Mouse (Mus musculus): ENCODE measurements around the gene Sgms1.
A peak's percentile ranks its signal among the peaks of the same experiment; 100 is the strongest.

Gene Sgms1

GRCm38 (mm10) chr19:32269141-32269843 lies 120.2 kb downstream of the Sgms1 start:
- no peak for DNase-seq (ENCODE audit: low read depth, low spot score)

- no peak for DNase-seq (ENCODE audit: low read depth, low spot score)
These were observed 121.0 kb downstream of the Sgms1 start for GRCm38 (mm10) chr19:32268562-32268961.

GRCm38 (mm10) chr19:32266385-32267252 lies 122.9 kb downstream of the Sgms1 start:
- DNase-seq (ENCODE audit: low read depth, low spot score): peak; percentile 87

- DNase-seq (ENCODE audit: low read depth, low spot score): no peak
These were observed 125.8 kb downstream of the Sgms1 start for GRCm38 (mm10) chr19:32263753-32264152.

- DNase-seq (ENCODE audit: low read depth, low spot score): no peak
These were observed 126.5 kb downstream of the Sgms1 start for GRCm38 (mm10) chr19:32262805-32263572.

- peak; percentile 68 for DNase-seq (ENCODE audit: low read depth, low spot score)
These were observed 128.4 kb downstream of the Sgms1 start for GRCm38 (mm10) chr19:32260869-32261688.

GRCm38 (mm10) chr19:32259830-32260229 lies 129.7 kb downstream of the Sgms1 start:
- no peak for DNase-seq (ENCODE audit: low read depth, low spot score)

GRCm38 (mm10) chr19:32259048-32259447 lies 130.5 kb downstream of the Sgms1 start:
- DNase-seq (ENCODE audit: low read depth, low spot score): no peak

- DNase-seq (ENCODE audit: low read depth, low spot score): no peak
These were observed 131.4 kb downstream of the Sgms1 start for GRCm38 (mm10) chr19:32258146-32258545.

GRCm38 (mm10) chr19:32257616-32258015 lies 131.9 kb downstream of the Sgms1 start:
- no peak for DNase-seq (ENCODE audit: low read depth, low spot score)

- DNase-seq (ENCODE audit: low read depth, low spot score): no peak
These were observed 132.7 kb downstream of the Sgms1 start for GRCm38 (mm10) chr19:32256706-32257415.

GRCm38 (mm10) chr19:32255429-32256185 lies 133.9 kb downstream of the Sgms1 start:
- DNase-seq (ENCODE audit: low read depth, low spot score): no peak

GRCm38 (mm10) chr19:32254739-32255344 lies 134.7 kb downstream of the Sgms1 start:
- no peak for DNase-seq (ENCODE audit: low read depth, low spot score)

- no peak for DNase-seq (ENCODE audit: low read depth, low spot score)
These were observed 135.3 kb downstream of the Sgms1 start for GRCm38 (mm10) chr19:32254204-32254603.

- no peak for DNase-seq (ENCODE audit: low read depth, low spot score)
These were observed 136.5 kb downstream of the Sgms1 start for GRCm38 (mm10) chr19:32252987-32253386.

- DNase-seq (ENCODE audit: low read depth, low spot score): no peak
These were observed 137.1 kb downstream of the Sgms1 start for GRCm38 (mm10) chr19:32252451-32252850.

- DNase-seq (ENCODE audit: low read depth, low spot score): no peak
These were observed 140.1 kb downstream of the Sgms1 start for GRCm38 (mm10) chr19:32249181-32250130.

- no peak for DNase-seq (ENCODE audit: low read depth, low spot score)
These were observed 144.6 kb downstream of the Sgms1 start for GRCm38 (mm10) chr19:32244881-32245280.

All from 3T3-L1 (cell line).